ENCODE assay signal across 9 mouse cellular contexts in genomic region chr9:4795544-4796288, GRCm38 (mm10). TPM values are rescaled to one million over a fixed set of nuclear protein-coding genes. Genes with fewer than 3 reads are reported as not detected.
DNase-seq lines count a peak whose midpoint lies in the region; ATAC-seq and TF ChIP-seq lines count a peak whose summit lies in the region.
"Had no signal": no experiment of that assay in that cellular context is flagged by ENCODE, and none has a peak within 500 bp of the region (broad histone marks: within the 10 kb centered on the region; RNA-seq: fewer than 3 reads in every experiment).

Gene Gria4, minus strand, starts transcription at chr9:4796234.

- H3K4me3 ChIP-seq in lung, embryonic 16.5 days (ENCODE audit: low read length) = peak within 1 kb of the TSS; percentile 48
- no peak within 1 kb of the TSS for H3K4me3 ChIP-seq in lung, adult 2 months (replicated peaks; ENCODE audit: extremely low read depth, low read depth, low read length)
- peak within 1 kb of the TSS; percentile 53 for H3K4me3 ChIP-seq in heart, embryonic 15.5 days
- H3K4me3 ChIP-seq in midbrain, embryonic 12.5 days = peak within 1 kb of the TSS; percentile 72
- H3K4me3 ChIP-seq: myocyte had no signal

- WGBS in lung, embryonic 16.5 days = under 1% methylated on average over 40 of the region's 46 CpGs
- WGBS in lung, adult 2 months = 1% methylated on average over 46 of the region's 46 CpGs
- WGBS in heart, embryonic 15.5 days = under 1% methylated on average over 46 of the region's 46 CpGs
- WGBS in midbrain, embryonic 12.5 days = under 1% methylated on average over 46 of the region's 46 CpGs

- H3K9ac ChIP-seq in lung, embryonic 16.5 days (ENCODE audit: low read length) = peak within 1 kb of the TSS; percentile 31; the same call in 1 of the 2 replicates
- H3K9ac ChIP-seq in heart, embryonic 15.5 days = peak within 1 kb of the TSS; percentile 3; the same call in 1 of the 2 replicates
- peak within 1 kb of the TSS; percentile 77 for H3K9ac ChIP-seq in midbrain, embryonic 12.5 days (replicated peaks)

- no peaks in the 10 kb centered on the region for H3K36me3 ChIP-seq in lung, embryonic 16.5 days (ENCODE audit: control insufficient read depth, insufficient read depth, low read length)
- no peaks in the 10 kb centered on the region for H3K36me3 ChIP-seq in heart, embryonic 15.5 days
- H3K36me3 ChIP-seq in midbrain, embryonic 12.5 days = no peaks in the 10 kb centered on the region

- H3K27ac ChIP-seq in lung, embryonic 16.5 days (ENCODE audit: low read length) = no peak within 1 kb of the TSS
- H3K27ac ChIP-seq in heart, embryonic 15.5 days = no peak within 1 kb of the TSS
- H3K27ac ChIP-seq in midbrain, embryonic 12.5 days (replicated peaks) = peak within 1 kb of the TSS; percentile 93

- no peaks in the 10 kb centered on the region for H3K9me3 ChIP-seq in lung, embryonic 16.5 days (ENCODE audit: control insufficient read depth, low read length)
- no peaks in the 10 kb centered on the region for H3K9me3 ChIP-seq in heart, embryonic 15.5 days (replicated peaks)
- no peaks in the 10 kb centered on the region for H3K9me3 ChIP-seq in midbrain, embryonic 12.5 days

- no peaks in the 10 kb centered on the region for H3K4me1 ChIP-seq in lung, embryonic 16.5 days (replicated peaks; ENCODE audit: control insufficient read depth, insufficient read depth, low read length)
- no peaks in the 10 kb centered on the region for H3K4me1 ChIP-seq in lung, adult 2 months (ENCODE audit: control insufficient read depth, insufficient read depth, low read length)
- H3K4me1 ChIP-seq in heart, embryonic 15.5 days (replicated peaks) = peaks cover 3% of the 10 kb centered on the region; the same call in 1 of the 2 replicates
- peaks cover 9% of the 10 kb centered on the region; the same call in 1 of the 2 replicates for H3K4me1 ChIP-seq in midbrain, embryonic 12.5 days

- H3K4me2 ChIP-seq in lung, embryonic 16.5 days (ENCODE audit: low read depth, low read length) = peak within 1 kb of the TSS; percentile 78
- peak within 1 kb of the TSS; percentile 88 for H3K4me2 ChIP-seq in heart, embryonic 15.5 days
- peak within 1 kb of the TSS; percentile 71 for H3K4me2 ChIP-seq in midbrain, embryonic 12.5 days (replicated peaks)

- no peak for TF ChIP-seq CTCF in lung, adult 2 months (IDR thresholded peaks at IDR 0.05; ENCODE audit: insufficient read depth, low read length)

- TF ChIP-seq POLR2A in lung, adult 2 months (IDR thresholded peaks at IDR 0.05; ENCODE audit: borderline replicate concordance, extremely low read depth, low read depth, low read length) = no peak

- ATAC-seq in lung, embryonic 16.5 days (ENCODE audit: low read depth) = peak; percentile 66; the same call in 1 of the 2 replicates
- ATAC-seq in heart, embryonic 15.5 days (replicated peaks; ENCODE audit: insufficient number of reproducible peaks, insufficient read depth, low FRiP score, low read depth) = no peak; the same call in 1 of the 2 replicates
- peak; percentile 97 for ATAC-seq in midbrain, embryonic 12.5 days (ENCODE audit: low FRiP score, low read depth)

- H3K27me3 ChIP-seq in lung, embryonic 16.5 days (ENCODE audit: control insufficient read depth, insufficient read depth, low read depth, low read length) = no peaks in the 10 kb centered on the region
- H3K27me3 ChIP-seq in heart, embryonic 15.5 days = peaks cover 7% of the 10 kb centered on the region; the same call in 1 of the 2 replicates
- H3K27me3 ChIP-seq in midbrain, embryonic 12.5 days = no peaks in the 10 kb centered on the region

- no peak for DNase-seq in lung, adult 2 months
- peak; percentile 87 for DNase-seq in embryo, embryonic 10.5 days (ENCODE audit: low spot score)
- peak; percentile 68 to 78 for DNase-seq in layer of hippocampus, postnatal 10 days (ENCODE audit: low spot score in 2 of 2)
- peak; percentile 78 for DNase-seq in telencephalon, adult 2 months (ENCODE audit: low read depth, low spot score)
- DNase-seq in thymus, adult 18-20 months = no peak

RNA-seq across cellular contexts. Expression of gene Gria4, which starts in this region (rescaled TPM):
- 0.47 and 0.49 TPM in 2 replicates for polyA plus RNA-seq in lung, embryonic 16.5 days (2015; fragmentation: Nextera tagmentation; extraction: Ambion mirVana)
- polyA plus RNA-seq in lung, adult 2 months (2012; rRNA removed) = 0.09 TPM in 1 of 2 replicates, not detected in the other
- polyA plus RNA-seq in heart, embryonic 15.5 days (2015; fragmentation: Nextera tagmentation; extraction: Ambion mirVana) = 0.33 and 0.67 TPM in 2 replicates
- 10 to 100 TPM; 58.9 to 60.5 TPM for total RNA-seq in layer of hippocampus, postnatal 10 days (2021)
- polyA plus RNA-seq in midbrain, embryonic 12.5 days (2016; fragmentation: Nextera tagmentation; extraction: Ambion mirVana) = 12.9 and 14.1 TPM in 2 replicates
- polyA plus RNA-seq: myocyte had no signal

Comparison
In these comparisons a context has a peak if more than half of its experiments do, and no peak if none do; other contexts are left out.
1. Peak in ATAC-seq, H3K4me3 ChIP-seq, H3K9ac ChIP-seq and H3K4me2 ChIP-seq in lung, embryonic 16.5 days; RNA of the gene not detected or under 1 TPM.
2. H3K9ac ChIP-seq: peak in every context shown above with its lines; median percentile 77 in midbrain, embryonic 12.5 days; 31 in lung, embryonic 16.5 days; 3 in heart, embryonic 15.5 days.
3. DNase-seq: peak in embryo, embryonic 10.5 days (single experiment), layer of hippocampus, postnatal 10 days (2 of 2) and telencephalon, adult 2 months (single experiment); none in lung, adult 2 months (single experiment) and thymus, adult 18-20 months (0 of 2).
4. Peak in every context shown above with its lines, with median percentiles within 50 percentile points of each other: H3K4me2 ChIP-seq.